Mouse (Mus musculus) mouse embryonic stem cell (cell line): ENCODE measurements around the gene Slc38a10.

Experiments
- in situ Hi-C, 2 experiments: fragments of 300-500 bp; cut with MboI; formaldehyde crosslinking; loops; 1 replicate in 1 of 2; 3 replicates in 1 of 2; pipeline ENCODE4 v1.14.3; 2019 to 2020; ENCODE audit warnings: low sequenced_read_pairs in 2 of 2, low pct_unique_long_range_greater_than_20kb in 1 of 2, mixed read lengths in 1 of 2; ENCODE audit not compliant: unreplicated experiment in 1 of 2

Slc38a10 gene

GRCm38 (mm10) chr11:120072986-120073647 lies 78.0 kb downstream of the Slc38a10 start:
- in situ Hi-C loops: no loop called here

- in situ Hi-C loops: no loop called here
Observed at GRCm38 (mm10) chr11:120071731-120072320, 79.3 kb downstream of the Slc38a10 start.

DNA sequence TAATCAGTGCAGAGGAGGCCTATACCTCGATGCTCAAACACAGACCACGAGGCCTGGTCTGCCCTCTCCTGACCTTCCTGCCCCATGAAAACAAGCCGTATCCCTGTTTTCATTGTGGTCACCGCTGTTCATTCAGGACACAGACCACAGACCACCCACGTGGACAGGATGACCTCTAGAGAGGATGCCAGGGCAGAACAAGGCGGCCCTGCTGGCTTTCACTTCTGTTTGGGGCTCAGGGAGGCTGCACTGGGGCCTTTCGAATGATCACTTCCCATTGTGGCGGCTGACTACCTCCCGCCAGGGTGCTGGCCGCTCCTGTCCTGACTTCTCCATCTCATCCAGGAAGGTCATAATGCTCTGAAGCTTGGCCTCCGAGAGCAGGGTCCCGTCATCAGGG lies 80.1 kb downstream of the Slc38a10 start:
- in situ Hi-C loops: no loop called here

GRCm38 (mm10) chr11:120070286-120070930 lies 80.7 kb downstream of the Slc38a10 start:
- in situ Hi-C loops: no loop called here

DNA sequence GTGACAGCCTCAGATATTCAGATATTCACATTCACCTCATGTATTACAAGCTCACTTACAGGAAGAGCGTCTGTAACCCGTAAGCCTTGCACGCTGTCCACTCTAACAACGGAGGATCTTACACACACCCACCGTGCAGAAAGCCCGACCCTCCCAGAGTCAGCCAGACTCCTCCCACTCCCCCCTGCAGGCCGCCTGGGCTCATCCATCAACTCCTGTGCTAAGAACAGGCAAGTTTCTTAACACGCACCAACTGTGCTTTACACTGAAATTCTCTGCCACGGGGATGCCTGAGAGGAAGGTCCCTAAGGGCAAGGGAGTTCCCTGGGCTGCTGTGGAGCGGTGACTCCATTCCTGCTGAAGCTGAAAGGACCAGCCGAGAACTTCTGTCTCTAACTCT lies 81.9 kb downstream of the Slc38a10 start:
- in situ Hi-C loops: no loop called here

- in situ Hi-C loops: no loop called here
Observed at GRCm38 (mm10) chr11:120067834-120068233, 83.3 kb downstream of the Slc38a10 start.

DNA sequence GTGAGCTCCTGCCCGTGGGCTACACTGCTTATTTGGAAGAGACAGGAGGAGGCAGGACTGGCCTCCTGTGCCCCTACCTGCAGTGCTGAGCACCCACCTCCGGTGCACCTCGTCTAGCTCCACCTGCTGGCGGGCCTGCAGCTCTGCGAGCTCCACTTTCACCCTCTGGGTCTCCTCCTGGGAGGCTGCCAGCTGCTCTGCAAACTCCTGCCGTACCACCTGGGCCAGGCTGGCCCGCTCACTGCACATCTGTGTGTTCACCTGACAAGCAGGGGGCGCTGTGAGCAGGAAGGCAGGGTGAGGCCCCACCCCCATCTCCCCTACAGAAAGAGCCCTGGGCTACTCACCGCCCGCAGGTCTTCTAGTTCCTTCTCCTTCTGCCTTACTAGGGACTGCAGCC lies 85.9 kb downstream of the Slc38a10 start:
- in situ Hi-C loops: no loop called here

DNA sequence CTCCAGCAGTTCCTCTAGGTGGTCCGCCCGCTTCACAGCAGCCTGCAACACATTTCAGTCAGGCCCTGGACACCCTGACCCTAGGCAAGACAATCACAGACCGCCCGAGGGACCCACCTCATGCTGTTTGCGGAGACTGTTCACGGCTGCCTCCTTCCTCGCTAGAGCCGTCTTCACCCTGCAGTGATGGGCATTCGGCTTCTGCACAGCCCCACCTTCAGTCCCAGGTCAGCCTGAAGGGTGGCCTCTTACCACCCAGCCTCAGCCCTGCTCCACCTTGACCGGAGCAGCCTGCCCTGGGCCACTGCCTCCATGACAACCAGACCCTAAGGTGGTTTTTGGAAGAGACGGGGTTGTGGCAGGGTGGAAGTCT lies 86.5 kb downstream of the Slc38a10 start:
- in situ Hi-C loops: no loop called here

DNA sequence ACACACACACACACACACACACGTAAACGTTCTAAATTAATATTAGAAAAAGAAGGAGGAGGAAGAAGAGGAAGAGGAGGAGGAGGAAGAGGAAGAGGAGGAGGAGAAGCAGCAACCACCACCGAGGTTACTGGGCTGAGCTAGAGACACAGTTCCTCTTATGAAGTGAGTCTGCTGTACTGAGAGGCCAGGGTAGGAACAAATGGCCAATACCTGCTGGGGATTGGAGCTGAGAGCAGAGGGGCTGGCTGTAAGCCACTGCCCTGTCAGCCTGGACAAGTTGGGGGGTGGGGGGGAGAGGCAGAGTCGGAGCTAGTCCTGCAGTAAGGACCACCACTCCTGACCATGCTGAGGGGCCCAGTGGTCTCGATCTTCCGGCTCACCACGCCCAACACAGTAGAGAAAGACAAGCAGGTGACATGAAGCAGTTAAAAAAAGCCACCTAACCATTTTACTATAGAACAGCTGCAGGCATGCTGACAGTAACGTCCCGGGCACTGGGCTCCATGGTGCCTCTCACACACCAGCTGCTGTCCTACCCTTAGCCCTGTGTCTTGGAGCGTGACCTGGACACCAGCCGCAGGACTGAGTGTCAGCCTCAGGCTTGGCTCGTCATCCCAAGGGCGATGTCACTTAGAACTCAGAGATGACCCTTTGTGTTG lies 87.0 kb downstream of the Slc38a10 start:
- in situ Hi-C loops: no loop called here

DNA sequence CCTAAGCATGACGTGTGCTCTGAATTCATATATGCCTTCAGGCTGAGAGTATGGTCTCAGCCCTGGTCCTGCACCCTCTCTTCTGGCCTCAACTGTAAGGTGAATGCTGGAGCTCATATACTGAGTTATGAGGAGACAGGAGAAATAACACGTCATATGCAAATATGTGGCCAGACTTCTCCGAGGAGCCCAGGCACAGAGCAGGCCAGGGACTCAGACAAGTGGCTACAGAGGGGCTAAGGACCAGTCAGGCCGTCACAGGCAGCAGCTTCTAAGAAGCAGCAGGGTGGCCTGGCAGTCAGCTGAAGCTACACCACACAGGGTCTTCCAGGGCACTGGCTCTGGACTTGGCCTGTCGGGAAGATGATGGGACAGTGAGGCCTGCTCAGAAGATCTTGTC lies 87.8 kb downstream of the Slc38a10 start:
- in situ Hi-C loops: no loop called here

GRCm38 (mm10) chr11:120060634-120061033 lies 90.5 kb downstream of the Slc38a10 start:
- in situ Hi-C loops: no loop called here

- in situ Hi-C loops: no loop called here
Observed at GRCm38 (mm10) chr11:120055953-120056732, 95.0 kb downstream of the Slc38a10 start.
